Mouse (Mus musculus): ENCODE data around the gene Slc5a4a. TPM values are rescaled to one million over a fixed set of nuclear protein-coding genes. Genes with fewer than 3 reads are reported as not detected.

Gene Slc5a4a
- not detected in 2 replicates for polyA plus RNA-seq (2012; rRNA removed)

DNA sequence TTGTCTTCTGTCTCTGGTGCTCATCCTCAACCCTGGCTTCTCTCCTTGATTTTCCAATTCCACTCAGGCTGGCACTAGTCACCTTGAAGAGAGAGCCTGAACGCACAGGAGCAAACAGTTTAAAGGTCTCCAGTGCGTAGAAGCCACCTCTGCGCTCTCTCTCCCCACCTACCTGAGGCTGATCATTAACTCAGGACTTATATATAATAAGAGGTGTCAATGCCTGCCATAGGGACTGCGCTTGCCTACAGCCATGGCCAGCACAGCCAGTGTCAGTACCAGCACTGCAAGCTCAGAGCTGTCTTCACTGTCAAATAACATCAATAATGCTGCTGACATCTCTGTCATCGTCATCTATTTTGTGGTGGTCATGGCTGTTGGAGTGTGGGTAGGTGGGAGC, at the start of gene Slc5a4a:
Gene Slc5a4a, plus strand, starts transcription at position 174 of the 400 bp plus-strand sequence.
- Histone ChIP-seq H3K27ac (ENCODE audit: insufficient read depth, low read length) (no peak within 1 kb of the TSS), H3K4me3 (ENCODE audit: insufficient read depth, low read length) (no peak within 1 kb of the TSS), H3K4me1 (ENCODE audit: control insufficient read depth, insufficient read depth, low read length) (no peaks in the 10 kb centered on the region)
- TF ChIP-seq POLR2A (IDR thresholded peaks at IDR 0.05; ENCODE audit: extremely low read depth, insufficient read depth, low read length) (no peak), CTCF (IDR thresholded peaks at IDR 0.05; ENCODE audit: extremely low read depth, insufficient read depth, low read length) (no peak)

DNA sequence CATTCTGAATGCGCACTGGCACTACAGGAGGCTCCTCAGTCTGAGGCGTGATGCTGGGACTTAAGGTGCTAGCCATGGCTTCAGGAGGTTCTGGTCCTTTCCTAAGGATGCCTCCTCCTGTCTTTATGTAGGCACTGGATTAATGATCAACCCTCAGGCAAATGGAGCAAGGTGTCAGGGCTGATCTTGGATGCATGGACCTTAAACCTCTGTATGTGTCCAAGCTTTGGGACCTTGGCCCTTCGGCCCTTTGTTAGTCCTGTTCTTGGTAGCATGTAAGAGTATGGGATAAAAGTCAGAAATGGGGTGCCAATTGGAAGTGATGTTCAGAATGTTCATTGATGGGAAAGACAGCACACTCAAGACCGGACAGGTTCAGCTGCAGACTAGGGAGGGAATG, 36.4 kb upstream of the Slc5a4a start, which contains the start of gene Slc5a4b:
Gene Slc5a4b, minus strand, starts transcription at position 101 of the 400 bp plus-strand sequence.
- H3K27ac ChIP-seq (ENCODE audit: insufficient read depth, low read length): no peak within 1 kb of the TSS
- no peak within 1 kb of the TSS for H3K4me3 ChIP-seq (ENCODE audit: insufficient read depth, low read length)
- no peaks in the 10 kb centered on the region for H3K4me1 ChIP-seq (ENCODE audit: control insufficient read depth, insufficient read depth, low read length)
- TF ChIP-seq CTCF (IDR thresholded peaks at IDR 0.05; ENCODE audit: extremely low read depth, insufficient read depth, low read length) (no peak), POLR2A (IDR thresholded peaks at IDR 0.05; ENCODE audit: extremely low read depth, insufficient read depth, low read length) (no peak)

DNA sequence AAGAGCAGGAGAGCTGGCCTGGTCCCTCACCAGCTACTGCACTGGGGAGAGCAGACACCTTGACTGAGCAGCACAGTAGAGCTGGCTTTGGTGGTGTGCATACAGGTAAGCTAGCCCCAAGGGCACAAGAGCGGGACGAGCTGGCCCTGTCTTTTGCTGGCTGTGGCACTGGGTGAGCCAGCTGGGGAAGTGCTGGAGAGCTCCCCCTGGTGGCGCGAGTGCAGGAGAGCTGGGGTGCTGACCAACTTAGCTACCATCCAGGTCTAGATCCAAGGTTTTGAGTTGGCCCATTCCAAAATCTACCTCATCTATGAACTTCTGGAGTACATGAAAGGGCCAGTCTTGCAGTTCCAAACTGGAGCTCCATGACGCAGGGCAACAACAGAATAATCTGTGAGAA, 29.3 kb upstream of the Slc5a4a start:
- TF ChIP-seq POLR2A (IDR thresholded peaks at IDR 0.05; ENCODE audit: extremely low read depth, insufficient read depth, low read length) (no peak), CTCF (IDR thresholded peaks at IDR 0.05; ENCODE audit: extremely low read depth, insufficient read depth, low read length) (peak; percentile 28)
- Histone ChIP-seq H3K4me3 (ENCODE audit: insufficient read depth, low read length) (no peak overlapping the region), H3K4me1 (ENCODE audit: control insufficient read depth, insufficient read depth, low read length) (no peaks in the 10 kb centered on the region), H3K27ac (ENCODE audit: insufficient read depth, low read length) (no peak overlapping the region)

DNA sequence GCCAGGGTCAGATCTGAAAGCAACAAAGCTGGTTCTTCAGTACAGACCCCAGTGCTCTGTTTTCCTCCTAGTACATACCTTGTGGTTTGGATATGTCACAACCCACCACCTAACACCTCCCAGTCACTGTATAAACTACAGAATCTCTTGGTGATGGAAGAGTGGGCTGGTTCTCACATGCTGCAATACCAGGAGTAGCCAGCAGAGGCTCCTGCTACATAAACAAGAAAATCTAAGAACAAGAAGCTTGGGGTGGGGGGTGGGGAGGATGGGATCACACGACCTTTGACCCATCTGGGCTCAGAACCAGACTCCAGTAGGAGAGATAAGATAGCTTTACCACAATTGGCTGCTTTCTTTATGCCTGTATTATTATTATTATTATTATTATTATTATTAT, 28.5 kb upstream of the Slc5a4a start:
- Histone ChIP-seq H3K4me3 (ENCODE audit: insufficient read depth, low read length) (no peak overlapping the region), H3K27ac (ENCODE audit: insufficient read depth, low read length) (no peak overlapping the region), H3K4me1 (ENCODE audit: control insufficient read depth, insufficient read depth, low read length) (no peaks in the 10 kb centered on the region)
- no peak for TF ChIP-seq POLR2A (IDR thresholded peaks at IDR 0.05; ENCODE audit: extremely low read depth, insufficient read depth, low read length)
- TF ChIP-seq CTCF (IDR thresholded peaks at IDR 0.05; ENCODE audit: extremely low read depth, insufficient read depth, low read length): 0 out of 2 replicates have a peak, but pooled peaks have one; percentile 17

DNA sequence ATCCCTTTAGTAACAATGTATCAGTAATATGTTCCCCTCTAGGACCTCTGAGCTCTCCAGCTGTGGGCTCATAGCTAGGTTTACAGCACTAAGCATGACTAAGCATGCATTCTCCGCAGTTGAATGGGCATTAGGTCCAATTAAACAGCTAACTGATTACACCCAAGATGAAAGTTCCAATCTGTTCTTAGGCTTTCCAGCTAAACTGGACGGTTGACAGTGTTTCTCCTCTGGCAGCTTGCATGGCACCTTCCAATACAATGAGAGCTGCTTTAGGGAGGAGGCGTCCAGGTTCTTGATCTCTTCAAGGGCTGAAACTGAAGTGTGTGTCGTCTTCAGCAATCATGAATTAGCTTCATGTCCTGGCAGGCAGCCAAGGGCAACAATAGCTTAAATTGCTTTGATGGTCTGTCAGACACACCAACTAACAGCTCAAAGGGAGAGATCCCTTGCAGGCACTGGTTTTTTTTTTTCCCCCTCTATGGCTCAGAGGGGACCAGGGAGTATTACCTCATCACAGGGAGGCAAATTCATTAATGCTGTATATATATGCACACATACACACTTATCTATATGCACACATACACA, 27.0 kb upstream of the Slc5a4a start:
- H3K27ac ChIP-seq (ENCODE audit: insufficient read depth, low read length): no peak overlapping the region
- no peaks in the 10 kb centered on the region for H3K4me1 ChIP-seq (ENCODE audit: control insufficient read depth, insufficient read depth, low read length)
- TF ChIP-seq CTCF (IDR thresholded peaks at IDR 0.05; ENCODE audit: extremely low read depth, insufficient read depth, low read length) (no peak), POLR2A (IDR thresholded peaks at IDR 0.05; ENCODE audit: extremely low read depth, insufficient read depth, low read length) (no peak)
- no peak overlapping the region for H3K4me3 ChIP-seq (ENCODE audit: insufficient read depth, low read length)

DNA sequence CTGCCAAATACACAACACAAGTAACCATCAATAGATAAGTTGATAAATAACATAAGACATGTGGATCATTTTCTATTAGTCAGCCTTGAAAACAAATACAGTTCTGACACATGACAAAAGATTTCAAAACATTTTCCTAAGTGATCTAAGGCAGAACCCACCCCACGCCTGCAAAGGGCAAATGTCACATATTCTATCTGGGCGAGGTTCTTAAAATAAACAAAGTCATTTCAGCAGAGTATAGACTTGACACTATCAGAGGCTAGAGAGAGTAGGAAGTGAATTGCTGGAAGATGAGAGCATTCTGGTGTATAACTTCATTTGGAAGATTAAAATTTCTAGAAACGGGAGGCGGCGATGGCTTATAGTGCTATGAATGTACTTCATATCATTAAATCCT, 25.8 kb upstream of the Slc5a4a start:
- Histone ChIP-seq H3K27ac (ENCODE audit: insufficient read depth, low read length) (no peak overlapping the region), H3K4me1 (ENCODE audit: control insufficient read depth, insufficient read depth, low read length) (no peaks in the 10 kb centered on the region), H3K4me3 (ENCODE audit: insufficient read depth, low read length) (no peak overlapping the region)
- TF ChIP-seq CTCF (IDR thresholded peaks at IDR 0.05; ENCODE audit: extremely low read depth, insufficient read depth, low read length) (no peak), POLR2A (IDR thresholded peaks at IDR 0.05; ENCODE audit: extremely low read depth, insufficient read depth, low read length) (no peak)

DNA sequence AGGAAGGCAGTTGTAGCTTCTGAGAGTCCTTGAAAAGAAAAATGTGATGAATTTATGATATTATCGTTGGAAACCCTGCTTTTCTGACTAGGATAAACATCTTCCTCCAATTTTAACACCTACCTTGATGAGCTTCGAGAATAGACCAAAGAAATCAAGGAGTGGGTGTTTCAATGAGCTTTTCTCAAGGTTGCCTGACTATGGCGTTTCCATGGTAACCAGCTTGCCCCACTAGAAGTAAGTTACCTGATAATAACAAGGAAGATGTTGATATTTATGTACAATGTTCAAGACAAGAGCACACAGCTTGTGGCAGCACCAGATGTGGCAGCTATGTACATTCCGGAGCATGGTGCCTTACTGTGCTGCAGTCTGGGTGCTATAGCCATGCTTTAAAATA, 14.7 kb upstream of the Slc5a4a start:
- no peak for TF ChIP-seq POLR2A (IDR thresholded peaks at IDR 0.05; ENCODE audit: extremely low read depth, insufficient read depth, low read length)
- TF ChIP-seq CTCF (IDR thresholded peaks at IDR 0.05; ENCODE audit: extremely low read depth, insufficient read depth, low read length): no peak
- Histone ChIP-seq H3K4me1 (ENCODE audit: control insufficient read depth, insufficient read depth, low read length) (peaks cover 1% of the 10 kb centered on the region; the same call in 1 of the 2 replicates), H3K4me3 (ENCODE audit: insufficient read depth, low read length) (no peak overlapping the region), H3K27ac (ENCODE audit: insufficient read depth, low read length) (no peak overlapping the region)

DNA sequence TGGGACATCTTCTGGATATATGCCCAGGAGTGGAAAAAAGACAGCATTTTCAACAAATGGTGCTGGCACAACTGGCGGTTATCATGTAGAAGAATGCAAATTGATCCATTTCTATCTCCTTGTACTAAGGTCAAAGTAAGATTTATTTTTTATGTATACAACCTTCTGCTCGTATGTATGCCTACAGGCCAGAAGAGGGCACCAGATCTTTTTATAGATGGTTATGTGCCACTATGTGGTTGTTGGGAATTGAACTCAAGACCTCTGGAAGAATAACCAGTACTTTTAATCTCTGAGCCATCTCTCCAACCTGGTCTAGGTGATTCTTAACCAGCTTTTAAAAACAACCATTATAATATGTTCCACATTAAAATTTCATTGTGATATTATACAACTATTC, 10.9 kb upstream of the Slc5a4a start:
- H3K27ac ChIP-seq (ENCODE audit: insufficient read depth, low read length): no peak overlapping the region
- H3K4me3 ChIP-seq (ENCODE audit: insufficient read depth, low read length): no peak overlapping the region
- TF ChIP-seq CTCF (IDR thresholded peaks at IDR 0.05; ENCODE audit: extremely low read depth, insufficient read depth, low read length) (no peak), POLR2A (IDR thresholded peaks at IDR 0.05; ENCODE audit: extremely low read depth, insufficient read depth, low read length) (no peak)
- H3K4me1 ChIP-seq (ENCODE audit: control insufficient read depth, insufficient read depth, low read length): peaks cover 1% of the 10 kb centered on the region; the same call in 1 of the 2 replicates

DNA sequence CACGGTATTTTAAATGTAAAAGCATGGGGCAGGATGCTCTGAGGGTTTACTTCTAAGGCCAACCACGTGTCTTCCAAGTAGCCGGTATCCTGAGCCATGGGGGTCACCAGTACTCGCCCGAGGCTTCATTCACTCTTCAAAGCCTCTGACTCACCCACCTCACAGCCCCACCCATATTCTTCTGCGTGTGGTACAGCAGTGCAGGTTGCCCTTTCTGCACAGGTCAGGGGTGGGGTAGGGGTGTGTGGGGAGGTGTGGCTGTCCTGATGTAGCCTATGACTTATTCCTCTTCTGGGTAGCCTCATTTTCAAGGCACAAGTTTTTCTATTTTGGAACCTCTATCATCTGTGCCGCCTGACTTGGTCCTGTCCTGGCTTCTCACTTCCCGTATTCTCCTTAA, 405 bp upstream of the Slc5a4a start:
- no peaks in the 10 kb centered on the region for H3K4me1 ChIP-seq (ENCODE audit: control insufficient read depth, insufficient read depth, low read length)
- H3K4me3 ChIP-seq (ENCODE audit: insufficient read depth, low read length): no peak overlapping the region
- no peak overlapping the region for H3K27ac ChIP-seq (ENCODE audit: insufficient read depth, low read length)
- TF ChIP-seq CTCF (IDR thresholded peaks at IDR 0.05; ENCODE audit: extremely low read depth, insufficient read depth, low read length) (no peak), POLR2A (IDR thresholded peaks at IDR 0.05; ENCODE audit: extremely low read depth, insufficient read depth, low read length) (no peak)

DNA sequence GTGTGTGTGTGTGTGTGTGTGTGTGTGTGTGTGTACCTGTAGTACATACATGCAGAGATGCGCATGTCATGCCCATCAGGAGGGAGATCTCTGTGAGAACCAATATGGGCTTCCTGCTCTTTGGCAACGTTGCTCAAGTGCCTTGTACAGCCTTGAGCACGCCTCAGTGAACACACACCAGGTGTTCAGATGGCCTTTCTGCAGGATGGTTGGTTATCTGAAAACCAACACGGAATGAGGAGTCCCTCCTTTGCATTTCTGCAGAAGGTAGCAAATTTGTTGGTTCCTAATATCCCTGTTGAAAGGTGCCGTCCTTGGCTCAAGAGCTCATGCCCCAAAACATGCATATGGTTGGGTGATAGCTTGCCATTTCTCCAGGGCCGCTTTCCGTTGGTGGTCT, 8.7 kb downstream of the Slc5a4a start:
- TF ChIP-seq POLR2A (IDR thresholded peaks at IDR 0.05; ENCODE audit: extremely low read depth, insufficient read depth, low read length): no peak
- no peak for TF ChIP-seq CTCF (IDR thresholded peaks at IDR 0.05; ENCODE audit: extremely low read depth, insufficient read depth, low read length)
- H3K4me1 ChIP-seq (ENCODE audit: control insufficient read depth, insufficient read depth, low read length): no peaks in the 10 kb centered on the region
- H3K4me3 ChIP-seq (ENCODE audit: insufficient read depth, low read length): no peak overlapping the region
- H3K27ac ChIP-seq (ENCODE audit: insufficient read depth, low read length): no peak overlapping the region
